Mouse (Mus musculus): ENCODE results near the gene Gm20388.

GRCm38 (mm10) chr8:123786166-123786565 is 3875.5 kb downstream of the Gm20388 start:
- TF ChIP-seq POLR2A (IDR thresholded peaks at IDR 0.05; ENCODE audit: insufficient read depth, low read length) (no peak), CTCF (IDR thresholded peaks at IDR 0.05; ENCODE audit: low read depth, low read length) (no peak)

Data from ES-Bruce4 (cell line).